Comparison of ENCODE assay signal across 22 mouse cellular contexts in the genomic region with DNA sequence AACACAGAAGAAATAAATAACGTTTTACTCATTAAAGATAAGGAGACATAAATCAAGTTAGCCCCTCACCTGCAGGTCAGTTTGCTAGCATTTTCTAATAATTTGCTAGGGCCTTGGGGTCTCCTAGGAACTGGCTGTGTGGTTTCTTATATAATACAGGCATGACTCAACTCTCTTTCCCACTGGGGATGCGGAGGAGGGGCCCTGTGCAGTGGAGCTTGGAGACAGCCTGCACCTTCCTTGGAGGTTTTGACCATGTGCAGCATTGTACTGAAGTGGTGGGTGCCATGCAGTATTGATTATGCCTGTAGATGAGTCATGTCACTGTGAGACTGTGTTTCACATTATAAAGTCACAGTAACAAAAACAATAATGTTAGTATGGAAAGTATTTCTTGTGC.
DNase-seq lines count a peak whose midpoint lies in the region; ATAC-seq and TF ChIP-seq lines count a peak whose summit lies in the region.
"Had no signal": no experiment of that assay in that cellular context is flagged by ENCODE, and none has a peak within 500 bp of the region (broad histone marks: within the 10 kb centered on the region; RNA-seq: fewer than 3 reads in every experiment).

No protein-coding gene starts in this region.

- H3K27me3 ChIP-seq in intestine, embryonic 14.5 days (replicated peaks; ENCODE audit: control insufficient read depth, insufficient read depth, low read length): no peaks in the 10 kb centered on the region
- no peaks in the 10 kb centered on the region for H3K27me3 ChIP-seq in intestine, postnatal 0 days (replicated peaks; ENCODE audit: control insufficient read depth, insufficient read depth, low read length)
- H3K27me3 ChIP-seq in CH12.LX (replicated peaks): no peaks in the 10 kb centered on the region
- H3K27me3 ChIP-seq in lung, postnatal 0 days (replicated peaks; ENCODE audit: insufficient read depth, low read length): no peaks in the 10 kb centered on the region
- H3K27me3 ChIP-seq: heart, embryonic 15.5 days; midbrain, embryonic 15.5 days had no signal

- 65% methylated on average over 2 of the region's 2 CpGs for WGBS in intestine, embryonic 14.5 days
- 64% methylated on average over 2 of the region's 2 CpGs for WGBS in intestine, postnatal 0 days
- WGBS in lung, postnatal 0 days: 71% methylated on average over 2 of the region's 2 CpGs

- dilution Hi-C loops in CH12.LX (cut with MboI; ENCODE audit: extremely low pct_ligation_motif_present, extremely low pct_unique_long_range_greater_than_20kb, low sequenced_read_pairs): no loop called here

- H3K4me2 ChIP-seq in intestine, embryonic 14.5 days (ENCODE audit: low read length): no peak overlapping the region
- H3K4me2 ChIP-seq in intestine, postnatal 0 days (replicated peaks; ENCODE audit: low read depth): no peak overlapping the region
- no peak overlapping the region for H3K4me2 ChIP-seq in CH12.LX (ENCODE audit: insufficient read depth, low read depth, poor library complexity, severe bottlenecking)
- no peak overlapping the region for H3K4me2 ChIP-seq in lung, postnatal 0 days (replicated peaks; ENCODE audit: low read depth, low read length)
- H3K4me2 ChIP-seq: heart, embryonic 15.5 days; midbrain, embryonic 15.5 days had no signal

- H3K4me3 ChIP-seq in intestine, embryonic 14.5 days (ENCODE audit: low read depth, low read length): no peak overlapping the region
- no peak overlapping the region for H3K4me3 ChIP-seq in intestine, postnatal 0 days (ENCODE audit: low read depth, low read length)
- H3K4me3 ChIP-seq in CH12.LX (replicated peaks in 1 of 3; ENCODE audit: low read depth in 2 of 3, low read length in 2 of 3, poor library complexity in 1 of 3): no peak overlapping the region
- H3K4me3 ChIP-seq in lung, postnatal 0 days (ENCODE audit: low read depth, low read length): no peak overlapping the region
- H3K4me3 ChIP-seq: embryonic facial prominence, embryonic 10.5 days; heart, embryonic 15.5 days; layer of hippocampus, adult 2 months; megakaryocyte, embryonic 14.5 days; midbrain, embryonic 15.5 days; myocyte had no signal

- peaks cover 5% of the 10 kb centered on the region; the same call in 1 of the 2 replicates for H3K4me1 ChIP-seq in intestine, embryonic 14.5 days (replicated peaks; ENCODE audit: control insufficient read depth, insufficient read depth, low read length)
- H3K4me1 ChIP-seq in intestine, postnatal 0 days (replicated peaks; ENCODE audit: control insufficient read depth, insufficient read depth, low read length): 0 out of 2 replicates have a peak, but pooled peaks cover 6% of the 10 kb centered on the region
- peaks cover 29 to 53% of the 10 kb centered on the region in 2 experiments for H3K4me1 ChIP-seq in CH12.LX (ENCODE audit: control insufficient read depth in 1 of 2, insufficient read depth in 2 of 2)
- no peaks in the 10 kb centered on the region; the same call in 1 of the 2 replicates for H3K4me1 ChIP-seq in lung, postnatal 0 days (ENCODE audit: insufficient read depth, low read depth, low read length)
- H3K4me1 ChIP-seq: heart, embryonic 15.5 days; midbrain, embryonic 15.5 days had no signal

- intact Hi-C loops in left cerebral cortex, postnatal 10 days (cut with DNase I): no loop called here

- no peak for TF ChIP-seq RAD21 in CH12.LX (IDR thresholded peaks at IDR 0.05; ENCODE audit: low read depth, low read length)

- no peak overlapping the region for H3K9ac ChIP-seq in intestine, embryonic 14.5 days (ENCODE audit: low read length)
- H3K9ac ChIP-seq in intestine, postnatal 0 days (ENCODE audit: low read depth, low read length): no peak overlapping the region
- no peak overlapping the region for H3K9ac ChIP-seq in CH12.LX (ENCODE audit: insufficient read depth, low read depth)
- no peak overlapping the region for H3K9ac ChIP-seq in lung, postnatal 0 days (replicated peaks; ENCODE audit: low read depth)
- H3K9ac ChIP-seq: heart, embryonic 15.5 days; liver, postnatal 0 days; midbrain, embryonic 15.5 days had no signal

- H3K27ac ChIP-seq in intestine, embryonic 14.5 days (ENCODE audit: low read depth): no peak overlapping the region
- H3K27ac ChIP-seq in intestine, postnatal 0 days (ENCODE audit: low read depth, low read length): no peak overlapping the region
- H3K27ac ChIP-seq in CH12.LX (ENCODE audit: insufficient read depth, low read depth): no peak overlapping the region
- H3K27ac ChIP-seq in lung, postnatal 0 days (ENCODE audit: low read length): no peak overlapping the region
- H3K27ac ChIP-seq: embryonic facial prominence, embryonic 10.5 days; heart, embryonic 15.5 days; layer of hippocampus, adult 2 months; midbrain, embryonic 15.5 days had no signal

- H3K79me2 ChIP-seq in CH12.LX (replicated peaks; ENCODE audit: control insufficient read depth, extremely low read depth, insufficient read depth, poor library complexity, severe bottlenecking): no peaks in the 10 kb centered on the region

- ATAC-seq in intestine, embryonic 14.5 days (replicated peaks; ENCODE audit: low FRiP score, low TSS enrichment, low read depth): 0 out of 2 replicates have a peak, but pooled peaks have one; percentile 36
- no peak for ATAC-seq in intestine, postnatal 0 days
- no peak for ATAC-seq in lung, postnatal 0 days
- ATAC-seq: activated CD4-positive, CD25-positive, alpha-beta regulatory T cell, adult 4 months; hindbrain, embryonic 16.5 days; liver, postnatal 0 days; midbrain, embryonic 15.5 days had no signal

- in situ Hi-C loops in CH12.LX (cut with MboI; ENCODE audit: low pct_ligation_motif_present, low pct_unique_long_range_greater_than_20kb, low sequenced_read_pairs): no loop called here

- no peak for TF ChIP-seq CTCF in intestine, postnatal 0 days (IDR thresholded peaks at IDR 0.05; ENCODE audit: low read depth)
- no peak for TF ChIP-seq CTCF in CH12.LX (conservative IDR thresholded peaks at IDR 0.05 in 1 of 2, IDR thresholded peaks at IDR 0.05 in 1 of 2; ENCODE audit: low read depth in 2 of 2, low read length in 2 of 2)
- TF ChIP-seq CTCF in lung, postnatal 0 days (IDR thresholded peaks at IDR 0.05): no peak

- DNase-seq in intestine, embryonic 14.5 days (ENCODE audit: low spot score): no peak
- DNase-seq in left cerebral cortex, adult 11 months (ENCODE audit: low spot score): peak; percentile 46
- DNase-seq in left cerebral cortex, postnatal 10 days (ENCODE audit: extremely low spot score in 1 of 2, low spot score in 2 of 2): no peak
- DNase-seq in CH12.LX (ENCODE audit: extremely low read depth): peak; percentile 65
- peak; percentile 73 for DNase-seq in brain, adult 2 months (ENCODE audit: low read depth, low spot score)
- no peak for DNase-seq in lung, postnatal 0 days (ENCODE audit: low spot score)
- DNase-seq: adrenal gland, postnatal 25 days; cerebellum, adult 8-10 months; gastrocnemius, postnatal 14 days; heart, postnatal 4 days; kidney, adult 9 months; liver, postnatal 0 days; thymus, postnatal 14 days had no signal

- no peaks in the 10 kb centered on the region for H3K9me3 ChIP-seq in intestine, embryonic 14.5 days (ENCODE audit: control insufficient read depth, low read length)
- no peaks in the 10 kb centered on the region for H3K9me3 ChIP-seq in intestine, postnatal 0 days (ENCODE audit: control insufficient read depth)
- H3K9me3 ChIP-seq in CH12.LX (replicated peaks; ENCODE audit: low read length): no peaks in the 10 kb centered on the region
- H3K9me3 ChIP-seq in lung, postnatal 0 days (ENCODE audit: low read length): no peaks in the 10 kb centered on the region
- H3K9me3 ChIP-seq: embryonic facial prominence, embryonic 10.5 days; heart, embryonic 15.5 days; megakaryocyte, embryonic 14.5 days; midbrain, embryonic 15.5 days had no signal

- peak; percentile 36; the same call in 1 of the 2 replicates for TF ChIP-seq EP300 in CH12.LX (IDR thresholded peaks at IDR 0.05; ENCODE audit: low read length)
- TF ChIP-seq EP300 in lung, postnatal 0 days (IDR thresholded peaks at IDR 0.05): no peak

- TF ChIP-seq POLR2A in CH12.LX (IDR thresholded peaks at IDR 0.05; ENCODE audit: low read depth, low read length): no peak

- H3K36me3 ChIP-seq in intestine, embryonic 14.5 days (ENCODE audit: control insufficient read depth, insufficient read depth, low read length): no peaks in the 10 kb centered on the region
- no peaks in the 10 kb centered on the region for H3K36me3 ChIP-seq in intestine, postnatal 0 days (ENCODE audit: control insufficient read depth, insufficient read depth)
- H3K36me3 ChIP-seq in CH12.LX (replicated peaks in 1 of 2; ENCODE audit: control insufficient read depth in 1 of 2, insufficient read depth in 1 of 2, low read length in 1 of 2): no peaks in the 10 kb centered on the region
- H3K36me3 ChIP-seq in lung, postnatal 0 days (ENCODE audit: insufficient read depth, low read length): no peaks in the 10 kb centered on the region
- H3K36me3 ChIP-seq: embryonic facial prominence, embryonic 10.5 days; heart, embryonic 15.5 days; midbrain, embryonic 15.5 days had no signal

TF ChIP-seq in CH12.LX, 34 proteins besides CTCF, POLR2A, EP300 and RAD21:
- TF ChIP-seq BHLHE40 (IDR thresholded peaks at IDR 0.05; ENCODE audit: low read depth, low read length) (peak; percentile 37; the same call in 1 of the 2 replicates), ETS1 (conservative IDR thresholded peaks at IDR 0.05; ENCODE audit: low read depth, low read length) (peak; percentile 74), RCOR1 (conservative IDR thresholded peaks at IDR 0.05; ENCODE audit: low read depth, low read length) (no peak), IRF4 (IDR thresholded peaks at IDR 0.05; ENCODE audit: low read depth, low read length) (0 out of 2 replicates have a peak, but pooled peaks have one; percentile 13)

Comparison
In these comparisons a context has a peak if more than half of its experiments do, and no peak if none do; other contexts are left out.
1. DNase-seq: peak in left cerebral cortex, adult 11 months (single experiment), CH12.LX (single experiment) and brain, adult 2 months (single experiment); none in intestine, embryonic 14.5 days (single experiment), left cerebral cortex, postnatal 10 days (0 of 2) and lung, postnatal 0 days (single experiment).